Mouse (Mus musculus) left cerebral cortex, postnatal 14 days (tissue): ENCODE data around the gene Gm42715. TPM values are rescaled to one million over a fixed set of nuclear protein-coding genes. Genes with fewer than 3 reads are reported as not detected.

Source experiments
- DNase-seq, 2 experiments: peaks; one replicate each; pipeline ENCODE4 v3.0.0; 2021 to 2022; ENCODE audit warnings: low spot score in 2 of 2, mixed read lengths in 1 of 2
- intact Hi-C: fragments of 180-260 bp; cut with DNase I; formaldehyde crosslinking; loops from one replicate; pipeline ENCODE4 v1.15.1; 2025
- total RNA-seq, 2 experiments: library from RNA; stranded (reverse); gene quantifications; 2 replicates each; pipeline ENCODE4 v1.2.3; 2021

Gene Gm42715
- total RNA-seq, 2 experiments from 2014 or later = 10.0 to 14.0 TPM

DNA sequence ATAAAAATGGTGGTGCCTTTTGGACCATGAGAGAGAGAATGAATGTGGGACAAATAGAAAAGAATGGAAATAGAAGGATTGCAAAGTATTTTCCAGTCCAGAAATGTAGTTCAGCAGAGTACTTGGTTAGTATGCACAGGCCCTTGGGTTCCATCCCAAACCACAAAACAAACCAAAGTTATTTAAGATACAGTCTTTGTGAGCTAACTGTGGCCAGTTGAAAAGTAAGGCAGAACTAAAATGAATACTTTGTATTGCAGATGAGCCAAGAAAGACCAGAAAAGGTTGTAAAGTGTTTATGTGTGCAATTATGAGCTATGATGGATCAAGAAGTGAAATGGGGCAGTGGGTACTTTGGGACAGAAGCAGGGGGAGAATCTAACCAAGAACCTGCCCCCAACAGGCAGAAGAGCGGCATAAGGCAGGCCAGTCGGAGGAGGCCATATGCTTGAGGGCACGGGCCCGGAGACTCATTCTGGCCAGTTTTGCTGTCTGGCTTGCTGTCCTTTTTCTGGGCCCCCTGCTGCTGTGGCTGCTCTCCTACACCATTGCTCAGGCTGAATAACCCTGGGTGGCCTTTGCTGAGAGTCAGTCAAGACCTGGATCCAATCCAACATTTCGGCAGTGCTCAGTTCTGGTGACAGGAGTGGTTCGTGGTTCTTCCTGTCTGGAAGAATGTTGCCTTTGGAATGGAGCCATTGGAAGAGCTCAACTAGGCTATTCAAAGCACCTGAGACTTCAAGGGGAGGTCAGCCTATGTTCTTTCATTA is 45.2 kb downstream of the Gm42715 start:
- no peak for DNase-seq
- intact Hi-C loops = loop anchor here (5.0 kb wide), 1 partner anchor 37 kb away; no protein-coding TSS in a partner anchor

DNA sequence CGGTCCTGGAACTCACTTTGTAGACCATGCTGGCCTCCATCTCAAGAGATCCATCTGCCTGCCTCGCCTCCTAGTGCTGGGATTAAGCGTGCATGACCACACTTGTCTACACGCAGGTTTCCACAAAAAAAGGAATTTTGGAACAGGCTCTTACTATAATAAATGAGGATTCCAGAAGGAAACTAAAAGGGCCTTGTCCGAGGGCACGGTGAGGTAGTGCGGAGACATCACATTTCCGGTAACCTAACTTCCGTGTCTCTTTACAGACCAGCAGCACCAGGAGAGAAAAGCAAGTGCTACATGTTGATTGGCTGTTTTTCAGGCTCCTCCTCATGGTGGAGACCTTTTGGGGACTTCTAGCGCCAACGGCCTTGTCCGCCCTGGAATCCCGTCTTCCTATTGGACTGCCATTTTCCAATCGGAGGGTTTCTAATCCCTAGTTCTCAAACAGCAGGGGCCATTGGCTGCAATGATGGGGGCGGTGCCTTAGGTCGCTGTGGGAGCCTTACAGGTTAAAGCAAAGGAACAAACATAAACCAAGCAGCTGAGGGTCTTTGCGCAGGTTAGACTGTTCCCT is 53.6 kb downstream of the Gm42715 start, which contains the start of gene Phkg2:
Gene Phkg2 (plus strand): TSS at position 446 of the 577 bp plus-strand sequence.
- DNase-seq = peak; percentile 92 to 98
- intact Hi-C loops = no loop called here

DNA sequence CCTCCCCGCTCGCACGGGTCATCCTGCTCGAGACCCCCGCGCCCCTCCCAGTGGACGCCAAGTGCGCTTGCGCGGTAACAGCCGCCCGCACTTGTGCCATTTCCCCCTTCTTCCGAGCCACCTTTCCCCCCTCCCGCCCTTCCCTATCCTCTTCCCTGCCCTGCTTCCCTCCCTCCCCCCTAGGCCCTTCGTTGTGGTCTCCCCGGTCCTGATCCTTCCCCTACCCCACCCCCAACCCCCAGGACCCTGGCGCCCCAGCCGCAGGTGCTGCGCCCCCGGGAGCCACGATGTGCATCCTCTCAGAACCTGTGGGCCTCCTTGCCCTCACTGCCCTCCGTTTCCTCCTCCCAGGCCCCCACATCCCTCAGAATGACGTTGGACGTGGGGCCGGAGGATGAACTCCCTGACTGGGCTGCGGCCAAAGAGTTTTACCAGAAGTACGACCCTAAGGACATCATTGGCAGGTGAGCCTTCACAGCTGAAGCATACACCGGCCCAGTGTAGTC is 54.2 kb downstream of the Gm42715 start:
- no peak for DNase-seq

DNA sequence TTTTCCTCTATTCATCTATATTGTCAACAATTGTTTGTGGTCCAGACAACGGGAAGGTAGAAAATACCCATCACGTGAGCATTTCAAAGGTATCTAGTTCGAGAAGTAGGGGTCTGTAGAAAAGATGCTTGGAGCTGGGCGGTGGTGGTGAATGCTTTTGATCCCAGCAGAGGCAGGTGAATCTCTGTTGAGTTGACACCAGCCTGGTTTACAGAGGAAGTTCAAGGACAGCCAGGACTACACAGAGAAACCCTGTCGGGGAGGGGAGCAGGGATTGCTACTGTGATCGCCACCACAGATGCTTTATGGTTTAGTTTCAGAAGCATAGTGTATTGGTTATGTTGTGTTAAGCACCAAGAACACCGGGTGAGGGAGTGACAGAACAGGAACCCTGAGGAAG is 54.7 kb downstream of the Gm42715 start:
- no peak for DNase-seq
- intact Hi-C loops = no loop called here

More for the DNA sequence above, 54.2 kb downstream of the Gm42715 start:
- intact Hi-C loops = no loop called here

DNA sequence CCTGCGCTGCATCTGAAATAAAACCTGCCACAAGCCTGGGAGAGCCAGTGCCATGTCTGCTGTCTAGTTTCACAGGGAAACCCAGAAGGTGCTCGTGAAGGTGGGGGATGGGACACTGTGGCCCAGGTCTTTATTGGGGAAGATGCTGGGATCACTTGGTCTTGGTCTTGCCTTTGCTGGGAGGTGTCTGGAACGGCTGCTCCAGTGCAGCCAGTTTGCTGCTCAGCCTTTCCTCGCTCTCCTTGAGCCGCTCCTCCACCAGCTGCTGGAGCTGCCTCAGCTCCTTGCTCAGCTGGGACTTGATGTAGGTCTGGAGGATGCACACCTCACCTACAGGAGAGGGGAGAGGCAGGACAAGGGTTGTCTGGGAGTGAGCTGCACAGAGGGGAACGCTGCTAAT is 63.9 kb downstream of the Gm42715 start:
- DNase-seq = no peak
- intact Hi-C loops = no loop called here

DNA sequence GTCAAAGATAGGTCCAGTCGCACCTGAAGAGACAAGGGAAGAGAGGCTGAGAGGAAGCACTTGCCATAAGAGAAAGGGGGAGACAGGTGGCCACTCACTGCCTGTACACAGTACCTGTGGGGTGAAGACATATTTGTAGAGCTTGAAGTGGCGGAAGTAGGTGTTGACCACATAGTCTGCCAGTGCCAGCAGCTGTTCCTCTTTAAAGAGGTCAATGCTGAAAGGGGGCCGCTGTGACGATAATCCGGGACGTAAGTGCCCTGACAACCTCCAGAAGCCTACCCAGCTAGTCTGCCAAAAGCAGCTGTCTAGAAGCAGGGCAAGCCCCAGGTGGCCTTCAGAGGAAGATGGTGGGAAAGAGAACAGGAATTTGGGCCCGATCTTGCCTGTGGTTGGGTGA is 65.6 kb downstream of the Gm42715 start:
- DNase-seq = no peak
- intact Hi-C loops = no loop called here

DNA sequence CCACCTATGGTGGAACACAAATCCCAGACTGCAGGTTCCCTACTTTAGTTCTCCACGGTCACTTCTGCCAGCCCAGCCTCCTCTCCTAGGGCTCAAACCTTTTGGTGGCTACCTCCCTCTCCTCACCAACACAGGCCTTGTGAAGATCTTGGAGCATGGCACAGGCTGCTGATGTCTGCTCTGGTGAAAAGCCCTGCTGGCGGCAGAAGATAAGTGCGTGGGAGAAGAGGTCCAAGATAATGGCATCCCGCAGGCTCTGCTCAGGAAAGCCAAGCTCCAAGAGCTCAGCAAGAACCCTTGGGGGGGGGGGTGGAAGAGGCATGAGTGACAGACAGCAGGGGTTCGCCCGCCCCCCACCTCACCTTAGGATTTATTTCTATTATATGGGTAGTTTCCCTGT is 66.8 kb downstream of the Gm42715 start:
- no peak for DNase-seq
- intact Hi-C loops = no loop called here

DNA sequence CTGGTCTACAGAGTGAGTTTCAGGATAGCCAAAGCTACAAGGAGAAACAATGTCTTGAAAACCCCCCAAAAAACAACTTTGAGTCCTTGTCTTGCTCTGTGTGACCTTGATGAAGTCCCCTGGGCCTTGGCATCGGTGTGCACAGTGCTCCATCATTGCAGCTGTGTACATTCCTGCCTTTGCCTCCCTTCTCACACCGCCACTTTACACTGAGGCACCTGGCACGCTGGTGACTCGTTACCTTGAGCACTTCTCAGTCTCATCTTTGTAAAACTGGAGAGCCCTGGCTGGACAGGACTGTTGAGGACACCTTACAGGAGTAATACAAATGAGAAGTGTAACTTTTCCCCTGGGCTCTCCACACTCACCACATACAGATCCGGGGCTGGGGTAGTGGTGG is 67.8 kb downstream of the Gm42715 start:
- DNase-seq = no peak
- intact Hi-C loops = no loop called here

DNA sequence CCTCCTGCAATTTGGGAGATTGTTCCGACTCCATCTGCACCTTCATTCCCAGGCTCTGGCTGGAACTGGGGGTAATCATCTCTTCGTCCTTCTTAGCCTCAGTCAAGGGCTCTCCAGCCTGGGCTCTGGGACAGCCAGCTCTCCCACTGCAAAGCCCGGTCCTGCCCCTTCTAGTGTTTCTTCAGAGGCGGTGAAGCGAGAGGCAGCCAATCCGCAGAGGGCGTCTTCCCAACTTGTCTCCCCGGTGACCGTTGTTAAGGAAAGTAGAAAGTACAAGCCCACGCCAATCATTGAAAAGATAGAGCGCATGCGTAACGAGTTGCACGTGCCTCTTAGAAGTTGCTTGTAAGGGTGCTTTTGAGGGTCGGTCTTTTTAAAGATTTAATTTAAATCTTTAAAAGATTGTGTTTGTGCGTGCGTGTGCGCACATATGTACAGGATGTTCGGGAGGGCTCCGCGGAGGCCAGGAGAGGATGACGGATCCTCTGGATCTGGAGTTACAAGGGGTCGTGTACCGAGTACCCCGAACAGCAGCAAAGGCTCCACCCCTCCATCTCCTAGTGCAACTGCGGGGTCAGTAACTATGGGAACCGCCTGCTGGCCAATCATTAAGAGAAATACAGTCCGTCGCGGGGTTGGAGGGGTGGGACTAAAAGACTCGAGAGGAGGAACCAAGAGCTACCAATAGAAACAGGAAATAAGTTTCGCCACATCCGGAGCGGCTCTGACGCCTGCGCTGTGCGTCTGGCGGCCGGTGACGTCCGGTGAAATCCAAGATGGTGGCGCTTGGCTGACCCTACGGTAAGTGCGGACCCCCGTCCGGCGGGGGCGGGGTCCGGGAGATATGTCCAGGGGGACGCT is 68.9 kb downstream of the Gm42715 start, which contains the start of the genes Ccdc189 and Rnf40:
Gene Ccdc189 (minus strand): TSS at position 585 of the 861 bp plus-strand sequence.
Gene Rnf40 (plus strand): TSS at position 757 of the 861 bp plus-strand sequence.
- DNase-seq = peak; percentile 95 to 98
- intact Hi-C loops = no loop called here

DNA sequence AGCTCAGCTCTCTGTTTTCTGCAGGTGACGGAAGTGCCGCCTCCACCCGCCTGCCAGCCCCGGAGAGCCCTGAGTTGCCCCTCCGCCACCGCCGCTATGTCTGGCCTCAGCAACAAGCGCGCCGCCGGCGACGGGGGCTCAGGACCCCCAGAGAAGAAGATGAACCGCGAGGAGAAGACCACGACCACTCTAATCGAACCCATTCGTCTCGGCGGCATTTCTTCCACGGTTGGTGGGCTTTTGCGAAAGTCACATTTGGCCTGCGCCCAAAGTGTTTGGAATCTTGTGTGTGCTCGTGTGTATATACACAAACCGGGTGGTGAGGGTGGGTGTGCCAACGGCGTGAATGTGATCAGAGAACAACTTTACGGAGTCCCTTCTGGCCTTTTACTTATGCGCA is 69.5 kb downstream of the Gm42715 start:
- no peak for DNase-seq
- intact Hi-C loops = no loop called here

DNA sequence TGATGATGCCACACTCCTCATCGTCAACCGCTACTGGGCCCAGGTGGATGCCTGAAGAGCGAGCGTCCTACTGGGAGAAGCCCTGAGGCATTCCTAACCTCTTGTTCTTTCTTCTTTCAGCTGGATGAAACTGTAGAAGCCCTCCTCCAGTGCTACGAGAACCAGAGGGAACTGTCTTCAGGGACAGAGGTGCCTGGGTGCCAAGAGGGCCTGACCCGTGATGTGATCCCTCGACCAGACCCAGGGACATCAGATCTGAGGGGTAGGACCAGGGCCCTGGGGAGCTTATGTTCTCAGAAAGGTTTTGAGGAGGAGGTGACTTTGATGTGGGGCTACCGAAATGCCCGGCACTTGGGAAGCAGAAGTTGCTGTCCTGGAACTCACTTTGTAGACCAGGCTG is 70.3 kb downstream of the Gm42715 start:
- no peak for DNase-seq
- intact Hi-C loops = no loop called here

DNA sequence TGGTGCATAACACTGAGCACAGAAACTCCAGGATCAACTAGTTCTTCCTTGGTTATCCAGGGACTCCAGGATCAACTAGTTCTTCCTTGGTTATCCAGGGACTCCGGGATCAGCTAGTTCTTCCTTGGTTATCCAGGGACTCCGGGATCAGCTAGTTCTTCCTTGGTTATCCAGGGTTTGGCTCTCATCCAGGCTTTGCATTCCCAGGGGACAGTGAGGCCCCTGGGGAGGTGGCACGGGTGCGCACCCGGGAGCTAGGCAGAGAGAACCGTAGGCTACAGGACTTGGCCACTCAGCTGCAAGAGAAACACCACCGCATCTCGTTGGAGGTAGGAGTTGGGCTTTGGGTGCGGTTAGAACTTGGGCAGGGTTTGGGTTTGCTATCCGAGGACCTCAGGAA is 71.7 kb downstream of the Gm42715 start:
- DNase-seq = no peak
- intact Hi-C loops = no loop called here

DNA sequence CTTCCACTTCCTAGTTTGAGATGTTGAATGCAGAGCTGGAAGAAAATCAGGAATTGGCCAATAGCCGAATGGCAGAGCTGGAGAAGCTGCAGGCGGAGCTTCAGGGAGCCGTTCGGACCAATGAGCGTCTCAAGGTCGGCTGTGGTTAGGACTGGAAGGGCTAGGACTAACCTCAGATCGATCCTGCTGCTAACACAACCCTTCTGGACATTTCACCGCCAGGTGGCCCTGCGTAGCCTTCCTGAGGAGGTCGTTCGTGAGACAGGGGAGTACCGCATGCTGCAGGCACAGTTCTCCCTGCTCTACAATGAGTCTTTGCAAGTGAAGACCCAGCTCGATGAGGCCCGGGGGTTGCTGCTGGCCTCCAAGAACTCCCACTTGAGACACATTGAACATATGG is 73.2 kb downstream of the Gm42715 start:
- DNase-seq = no peak
- intact Hi-C loops = no loop called here

DNA sequence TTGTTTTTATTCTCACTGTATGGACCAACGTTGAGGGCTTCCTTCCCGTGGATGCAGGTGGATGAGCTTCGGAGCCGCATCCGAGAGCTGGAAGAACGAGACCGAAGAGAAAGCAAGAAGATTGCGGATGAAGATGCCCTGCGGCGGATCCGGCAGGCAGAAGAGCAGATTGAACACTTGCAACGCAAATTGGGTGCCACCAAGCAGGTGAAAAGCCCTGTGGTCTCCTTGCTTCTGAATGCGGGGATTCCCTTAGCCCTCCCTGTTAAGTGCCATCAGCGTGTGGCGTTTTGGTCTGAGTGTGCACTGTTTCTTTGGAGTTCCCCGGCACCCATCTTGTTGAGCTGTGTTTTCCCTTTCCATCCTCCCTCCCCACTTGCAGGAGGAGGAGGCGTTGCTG is 77.4 kb downstream of the Gm42715 start:
- no peak for DNase-seq
- intact Hi-C loops = no loop called here

DNA sequence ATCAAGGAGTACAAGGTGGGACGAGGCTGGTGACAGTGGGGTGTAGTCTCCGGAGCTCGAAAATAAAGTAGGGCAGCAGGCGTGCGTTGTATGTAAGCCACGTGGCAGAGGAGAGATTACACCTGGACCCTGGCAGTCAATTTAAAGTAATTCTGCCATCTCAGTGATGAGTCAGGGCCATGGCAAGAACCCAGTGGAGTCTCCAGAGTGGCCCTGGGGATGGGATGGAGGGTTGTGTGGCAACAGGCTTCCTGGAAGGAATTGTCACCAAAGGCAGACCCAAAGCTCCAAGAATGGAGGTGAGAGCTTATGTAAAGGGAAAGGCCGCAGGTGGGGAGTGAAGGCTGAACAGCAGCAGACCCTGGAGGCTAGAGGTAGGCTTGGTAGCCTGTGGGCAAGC is 81.2 kb downstream of the Gm42715 start:
- intact Hi-C loops = no loop called here

DNA sequence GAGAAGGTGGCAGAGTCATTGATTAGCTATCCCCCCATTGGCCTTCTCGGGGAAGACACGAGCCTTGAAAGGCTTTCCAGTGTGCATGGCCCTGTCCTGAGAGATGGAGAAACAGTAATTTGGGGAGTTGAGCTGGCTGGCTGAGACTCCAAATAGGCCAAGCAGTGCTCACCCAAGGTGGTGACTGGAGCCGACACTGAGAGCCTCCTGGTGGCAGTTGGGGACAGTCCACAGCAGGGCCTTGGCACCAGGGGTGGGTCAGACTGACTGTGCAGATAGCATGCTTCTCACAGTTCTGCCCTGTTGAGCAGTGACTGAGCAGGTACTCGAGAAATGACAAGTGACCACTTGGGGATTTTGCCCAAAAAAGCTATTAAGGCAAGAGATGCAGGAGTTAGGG is 82.4 kb downstream of the Gm42715 start:
- DNase-seq = no peak
- intact Hi-C loops = no loop called here

More for the DNA sequence above, 81.2 kb downstream of the Gm42715 start:
- no peak for DNase-seq

DNA sequence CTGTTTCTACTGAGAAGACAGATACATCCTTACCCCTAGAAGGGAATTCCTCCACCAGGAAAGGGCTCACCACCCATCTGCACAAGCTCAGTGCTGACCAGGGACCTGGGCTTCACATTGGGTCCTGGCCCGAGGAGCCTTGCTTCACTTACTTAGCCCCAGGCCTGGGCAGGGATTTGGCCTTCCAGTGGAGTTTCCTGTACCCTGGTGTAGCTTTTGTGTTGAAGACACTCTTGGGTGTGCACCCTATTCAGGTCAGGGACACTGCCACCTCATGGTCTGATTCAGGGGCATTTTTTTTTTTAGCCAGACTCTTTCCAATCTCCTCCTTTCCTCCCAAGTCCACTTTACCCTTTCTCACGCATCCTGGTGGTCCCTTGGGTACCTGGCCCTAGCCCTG is 83.5 kb downstream of the Gm42715 start:
- intact Hi-C loops = no loop called here
- no peak for DNase-seq

DNA sequence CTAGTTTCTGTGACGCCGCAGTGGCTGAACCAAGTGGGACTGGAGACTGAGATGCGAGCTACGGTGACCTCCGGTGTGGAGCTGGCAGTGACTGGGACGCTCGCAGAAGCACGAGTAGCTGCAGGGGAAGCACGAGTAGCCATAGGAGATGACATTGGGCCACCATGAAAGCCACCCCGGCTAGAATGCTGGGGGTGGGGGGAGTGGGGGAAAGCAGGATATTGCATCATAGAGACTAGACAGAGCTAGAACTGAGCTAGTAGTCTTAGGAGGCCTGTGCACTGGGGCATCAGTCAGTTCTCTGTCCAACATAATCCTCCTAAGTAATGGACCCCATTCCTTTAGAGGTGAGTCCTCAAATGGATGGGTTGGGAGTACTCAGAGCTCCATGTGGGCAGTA is 84.9 kb downstream of the Gm42715 start:
- no peak for DNase-seq
- intact Hi-C loops = no loop called here

DNA sequence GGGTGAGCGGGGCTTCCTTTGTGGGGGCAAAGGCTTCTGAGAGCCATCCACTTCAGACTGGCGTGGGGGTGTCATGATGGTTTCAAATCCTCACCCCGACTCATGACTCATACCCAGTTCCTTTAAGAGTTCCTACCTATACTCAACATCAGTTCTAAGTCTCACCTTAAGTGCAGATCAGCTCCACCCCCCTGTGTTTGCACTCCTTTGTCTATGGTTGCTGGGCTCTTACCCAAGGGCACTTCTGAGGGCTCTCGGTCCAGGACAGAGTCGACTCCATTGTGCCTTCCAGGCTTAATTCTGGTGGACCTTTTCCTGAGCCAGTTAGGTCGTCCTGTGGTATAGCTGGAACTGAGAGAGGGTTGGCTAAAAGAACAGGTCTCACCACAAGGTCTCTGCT is 87.8 kb downstream of the Gm42715 start:
- no peak for DNase-seq
- intact Hi-C loops = no loop called here

DNA sequence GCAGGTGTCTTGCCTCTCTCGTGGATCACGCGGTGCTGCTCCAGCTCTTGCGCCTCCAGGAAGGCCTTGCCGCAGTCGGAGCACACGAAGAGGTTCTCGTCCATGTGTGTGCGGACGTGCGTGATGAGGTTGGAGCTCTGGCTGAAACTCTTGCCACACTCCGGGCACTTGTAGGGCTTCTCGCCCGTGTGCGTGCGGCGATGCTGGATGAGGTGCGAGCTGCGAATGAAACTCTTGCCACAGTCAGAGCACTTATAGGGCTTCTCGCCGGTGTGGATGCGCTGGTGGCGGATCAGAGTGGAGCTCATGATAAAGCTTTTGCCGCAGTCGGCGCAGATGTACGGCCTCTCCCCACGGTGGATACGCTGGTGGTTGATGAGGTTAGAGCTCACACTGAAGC is 91.6 kb downstream of the Gm42715 start:
- DNase-seq = no peak
- intact Hi-C loops = no loop called here
